Mouse (Mus musculus): ENCODE data around the gene Plekha1. TPM values are rescaled to one million over a fixed set of nuclear protein-coding genes. Genes with fewer than 3 reads are reported as not detected.

Plekha1 gene
- polyA plus RNA-seq, 2 experiments from 2014 or later: 18.9 to 21.7 TPM

- ATAC-seq: no peak
Observed at GRCm38 (mm10) chr7:130922981-130923731, 57.6 kb downstream of the Plekha1 start.

DNA sequence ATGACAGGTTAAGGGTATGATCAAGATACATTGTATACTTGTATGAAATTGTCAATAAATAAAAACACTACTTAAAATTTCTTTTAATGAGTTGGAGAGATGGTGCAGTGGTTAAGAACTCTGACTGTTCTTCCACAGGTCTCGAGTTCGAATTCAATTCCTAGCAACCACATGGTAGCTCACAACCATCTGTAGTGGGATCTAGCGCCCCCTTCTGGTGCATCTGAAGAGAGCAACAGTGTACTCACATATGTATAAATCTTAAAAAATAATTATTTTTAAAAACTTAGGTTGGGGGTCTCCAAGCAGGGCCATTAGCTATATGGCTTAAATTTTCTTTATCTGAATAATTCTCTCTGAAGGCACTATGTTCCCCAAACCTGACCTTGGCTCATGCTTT, 64.8 kb downstream of the Plekha1 start:
- no peak for ATAC-seq

GRCm38 (mm10) chr7:130932921-130933320, 67.4 kb downstream of the Plekha1 start:
- ATAC-seq: no peak

- no peak for ATAC-seq
Observed at GRCm38 (mm10) chr7:130934654-130935053, 69.1 kb downstream of the Plekha1 start.

DNA sequence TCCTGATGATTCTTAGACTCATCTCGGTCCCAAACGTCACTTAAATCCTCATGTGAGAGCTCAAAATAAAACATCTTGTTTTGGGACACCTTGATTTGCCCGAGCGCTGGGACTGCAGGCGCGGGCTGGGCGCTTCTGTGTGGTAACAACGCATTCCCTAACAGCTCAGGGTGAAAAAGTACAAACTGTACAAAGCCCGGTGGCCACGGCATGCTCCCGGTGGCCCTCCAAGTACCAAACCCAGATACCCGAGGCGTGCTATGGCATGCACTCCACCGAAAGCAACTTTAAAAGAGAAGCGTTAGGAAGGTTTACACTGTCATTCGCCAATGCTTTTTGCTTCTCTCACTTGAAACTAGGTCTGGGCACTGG, 69.9 kb downstream of the Plekha1 start:
- no peak for ATAC-seq

DNA sequence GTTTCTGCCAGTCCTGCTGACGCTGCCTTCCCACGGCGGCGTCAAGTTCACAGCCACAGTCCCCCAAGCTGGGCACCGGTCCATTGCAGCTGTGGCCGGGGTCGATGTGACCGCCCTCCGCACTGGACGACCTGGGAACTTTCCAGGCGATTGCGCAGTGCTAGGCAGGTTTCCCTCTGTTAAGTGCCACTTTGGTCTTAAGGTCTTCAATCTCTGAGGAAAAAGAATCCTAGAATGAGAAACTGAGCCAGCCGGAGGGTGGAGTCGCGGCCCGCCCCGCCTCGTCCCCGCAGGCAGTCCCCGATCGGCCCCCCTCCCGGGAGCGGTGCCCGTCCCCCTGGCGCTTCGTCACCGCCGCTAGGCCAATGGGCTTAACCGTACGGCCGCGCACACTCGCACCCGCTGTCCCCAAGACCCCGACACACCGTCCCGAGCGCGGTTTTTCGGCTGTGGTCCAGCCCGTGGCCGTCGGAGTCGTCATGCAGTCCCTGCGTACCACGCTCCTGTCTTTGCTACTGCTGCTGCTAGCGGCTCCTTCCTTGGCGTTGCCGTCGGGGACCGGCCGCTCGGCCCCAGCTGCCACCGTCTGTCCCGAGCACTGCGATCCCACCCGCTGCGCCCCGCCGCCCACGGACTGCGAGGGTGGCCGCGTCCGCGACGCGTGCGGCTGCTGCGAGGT, 70.4 kb downstream of the Plekha1 start, which contains the start of gene Htra1:
Gene Htra1 (plus strand): TSS at position 319 of the 679 bp plus-strand sequence.
- no peak for ATAC-seq

DNA sequence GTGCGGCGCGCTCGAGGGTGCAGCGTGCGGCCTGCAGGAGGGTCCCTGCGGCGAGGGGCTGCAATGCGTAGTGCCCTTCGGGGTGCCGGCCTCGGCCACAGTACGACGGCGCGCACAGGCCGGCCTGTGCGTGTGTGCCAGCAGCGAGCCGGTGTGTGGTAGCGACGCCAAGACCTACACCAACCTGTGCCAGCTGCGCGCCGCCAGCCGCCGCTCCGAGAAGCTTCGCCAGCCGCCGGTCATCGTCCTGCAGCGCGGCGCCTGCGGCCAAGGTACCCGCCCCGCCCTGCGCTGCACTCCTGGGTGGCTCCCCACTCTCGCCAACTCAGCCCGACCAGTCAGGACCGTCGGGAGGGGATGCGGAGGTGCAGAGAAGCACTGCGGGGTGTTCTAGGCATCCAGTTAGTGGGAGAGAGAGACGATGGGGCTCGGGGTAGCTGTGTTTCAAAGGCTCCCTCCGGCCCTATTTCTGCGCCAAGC, 71.0 kb downstream of the Plekha1 start:
- no peak for ATAC-seq

DNA sequence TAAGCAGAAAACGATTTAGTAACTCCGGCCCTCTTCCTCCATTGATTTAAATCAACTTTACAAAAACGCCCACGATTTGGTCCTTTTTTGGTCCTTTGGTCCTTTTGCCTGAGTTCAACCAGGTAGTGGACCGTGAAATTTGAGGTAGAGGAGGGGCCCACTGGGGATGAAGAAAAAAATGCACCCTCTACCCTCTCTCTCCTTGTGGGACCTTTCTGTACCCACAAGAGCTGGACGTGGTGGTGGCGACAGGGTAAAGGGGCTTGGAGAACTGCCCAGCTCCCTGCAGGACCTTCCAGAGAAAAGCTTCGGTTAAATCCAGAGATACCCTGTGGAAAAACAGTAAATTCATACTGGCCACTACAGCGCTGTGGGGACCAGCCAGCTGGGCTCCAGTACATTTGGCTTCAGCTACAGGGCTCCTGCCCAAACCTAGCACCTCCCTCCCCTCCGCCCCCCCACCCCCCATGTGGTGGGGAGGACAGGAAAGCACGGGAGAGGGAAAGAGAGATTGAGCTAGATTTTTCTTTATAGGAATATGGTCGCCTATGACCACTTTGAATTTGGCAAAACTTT, 71.8 kb downstream of the Plekha1 start:
- no peak for ATAC-seq

DNA sequence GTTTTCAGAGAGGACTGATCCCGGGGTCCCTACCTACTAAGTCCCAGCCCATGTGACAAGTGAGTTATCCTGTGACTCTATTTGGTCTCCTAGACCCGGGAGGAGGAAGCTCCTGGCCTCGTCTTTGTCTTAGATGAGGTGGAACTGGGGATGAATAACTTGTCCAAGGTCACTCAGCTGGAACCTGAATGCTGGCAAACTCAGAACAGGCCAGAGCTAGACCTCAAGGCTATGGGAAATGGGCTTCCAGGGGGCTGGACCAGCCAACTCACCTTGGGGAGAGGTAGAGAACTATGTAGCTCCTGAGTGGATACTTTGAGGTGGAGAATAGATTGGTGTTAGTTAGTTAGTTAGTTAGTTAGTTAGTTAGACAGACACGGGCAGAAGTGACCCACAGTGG, 72.4 kb downstream of the Plekha1 start:
- ATAC-seq: no peak

GRCm38 (mm10) chr7:130938896-130939295, 73.3 kb downstream of the Plekha1 start:
- ATAC-seq: no peak

DNA sequence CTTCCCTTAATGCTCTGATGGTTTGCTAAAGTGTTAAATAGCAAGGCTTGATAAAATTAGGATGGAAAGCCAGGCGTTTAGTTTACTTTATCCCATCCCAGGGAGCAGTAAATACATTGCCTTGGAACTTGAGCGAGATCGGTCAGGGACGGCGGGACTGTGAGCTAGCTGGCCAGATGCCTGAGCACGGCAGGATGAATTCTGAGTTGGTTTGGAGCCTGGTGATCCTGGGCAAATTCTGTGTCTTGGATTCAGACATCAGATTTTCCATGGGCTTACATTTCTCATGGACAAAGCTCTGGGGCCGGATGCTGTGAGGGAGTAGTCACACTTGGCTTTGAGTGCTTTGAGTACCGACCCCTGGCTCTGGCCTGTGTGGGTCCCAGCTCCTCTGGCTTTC, 75.2 kb downstream of the Plekha1 start:
- no peak for ATAC-seq

- ATAC-seq: no peak
Observed at GRCm38 (mm10) chr7:130943280-130943895, 77.8 kb downstream of the Plekha1 start.

DNA sequence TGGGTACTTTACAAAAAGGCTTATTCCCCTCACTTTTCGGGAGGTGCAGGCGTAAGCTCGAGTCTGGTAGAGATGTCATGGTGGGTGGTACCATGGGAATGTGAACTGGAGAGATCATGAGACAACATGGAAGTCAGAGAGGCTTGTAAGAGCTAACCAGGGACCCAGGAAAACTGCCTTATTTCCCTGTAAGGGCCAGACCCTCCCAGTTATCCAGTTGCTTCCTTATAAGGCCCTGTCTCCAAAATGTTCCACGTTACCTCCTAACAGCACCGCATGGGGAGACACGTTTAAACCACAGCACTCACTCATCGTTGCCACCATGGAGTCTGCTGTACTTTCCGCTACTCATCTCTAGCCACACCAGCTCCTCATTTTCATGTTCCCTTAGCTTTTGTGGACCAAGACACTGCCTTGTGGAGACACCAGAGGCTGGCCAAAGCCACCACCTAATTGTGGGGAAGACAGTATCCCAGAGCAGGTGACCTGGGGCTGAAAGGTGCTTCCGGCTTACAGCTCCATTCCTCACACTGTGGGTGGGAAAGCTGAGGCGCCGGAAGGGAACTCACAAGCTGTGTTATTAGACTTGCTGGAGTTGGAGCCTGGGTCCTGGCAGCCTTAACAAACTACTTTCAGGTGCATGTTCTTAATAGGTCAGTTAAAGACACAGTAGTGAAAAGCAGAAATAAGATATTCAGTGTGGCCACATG, 79.4 kb downstream of the Plekha1 start:
- ATAC-seq: no peak

DNA sequence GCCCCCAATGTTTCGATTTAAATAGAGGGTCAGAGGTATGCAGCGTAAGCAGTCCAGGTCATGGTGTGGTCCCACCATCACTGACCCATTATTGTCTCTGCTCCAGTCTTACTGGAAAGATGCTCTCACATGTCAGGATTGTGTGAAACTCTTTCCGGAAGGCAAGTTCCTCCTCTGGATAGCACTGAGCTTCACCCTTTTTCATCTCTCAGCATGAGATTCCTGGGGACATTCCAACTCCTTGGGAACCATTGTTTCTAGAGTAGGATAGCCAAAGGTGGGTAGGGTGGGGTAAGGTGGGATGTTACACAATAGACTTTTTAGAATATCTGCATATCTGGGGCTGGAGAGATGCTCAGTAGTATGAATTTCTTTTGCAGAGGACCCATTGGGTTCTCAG, 80.2 kb downstream of the Plekha1 start:
- ATAC-seq: no peak

GRCm38 (mm10) chr7:130946303-130946702, 80.7 kb downstream of the Plekha1 start:
- no peak for ATAC-seq

DNA sequence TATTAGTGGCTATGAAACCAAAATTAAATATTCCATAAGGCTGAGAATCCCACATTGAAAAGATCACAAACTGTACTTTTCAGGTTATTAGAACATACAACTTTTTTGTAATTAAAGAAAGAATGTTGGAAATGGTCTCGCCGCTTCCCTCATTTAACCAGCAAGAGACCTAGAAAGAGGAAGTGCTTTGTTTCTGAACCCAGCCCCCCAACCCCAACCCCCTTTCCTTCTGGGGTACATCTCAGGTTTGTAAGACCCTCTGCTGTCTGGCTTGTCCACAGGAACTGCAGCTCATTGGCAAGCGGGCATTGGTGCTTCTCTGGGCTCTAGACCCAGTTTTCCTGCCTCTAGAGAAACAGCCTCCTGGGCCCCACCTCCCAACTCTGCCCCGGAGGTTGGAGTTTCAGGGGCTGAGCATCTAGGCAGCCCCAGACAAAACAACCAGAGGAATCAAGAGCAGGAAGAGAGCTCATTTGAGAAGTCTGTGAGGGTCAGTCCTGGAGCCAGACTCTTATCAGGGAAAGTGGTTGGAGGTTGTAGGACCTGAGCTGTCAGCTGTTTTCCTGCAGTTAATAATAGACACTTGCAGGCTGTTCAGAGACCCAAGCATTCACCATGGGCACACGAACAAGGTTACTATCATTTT, 83.1 kb downstream of the Plekha1 start:
- ATAC-seq: no peak

- ATAC-seq: no peak
Observed at GRCm38 (mm10) chr7:130949331-130949751, 83.8 kb downstream of the Plekha1 start.

DNA sequence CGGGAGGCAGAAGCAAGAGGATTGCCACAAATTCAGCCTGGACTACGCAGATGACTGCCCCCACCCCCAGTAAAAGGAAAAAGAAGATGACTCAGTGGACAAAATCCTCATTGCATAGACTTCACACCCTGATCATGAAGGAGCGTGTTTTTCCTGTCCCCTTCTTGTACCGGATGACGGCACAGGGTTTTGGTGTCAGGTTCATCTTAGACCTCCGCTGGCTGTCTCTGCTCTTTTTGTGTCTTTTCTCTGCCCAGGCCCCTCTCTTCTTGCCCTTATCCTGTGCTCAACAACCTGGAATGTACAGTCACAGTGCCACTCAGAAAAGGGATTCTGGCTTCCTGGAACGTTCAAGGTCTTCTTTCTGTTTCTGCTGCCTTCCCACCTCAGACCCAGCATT, 84.9 kb downstream of the Plekha1 start:
- no peak for ATAC-seq

GRCm38 (mm10) chr7:130951004-130951403, 85.4 kb downstream of the Plekha1 start:
- no peak for ATAC-seq

DNA sequence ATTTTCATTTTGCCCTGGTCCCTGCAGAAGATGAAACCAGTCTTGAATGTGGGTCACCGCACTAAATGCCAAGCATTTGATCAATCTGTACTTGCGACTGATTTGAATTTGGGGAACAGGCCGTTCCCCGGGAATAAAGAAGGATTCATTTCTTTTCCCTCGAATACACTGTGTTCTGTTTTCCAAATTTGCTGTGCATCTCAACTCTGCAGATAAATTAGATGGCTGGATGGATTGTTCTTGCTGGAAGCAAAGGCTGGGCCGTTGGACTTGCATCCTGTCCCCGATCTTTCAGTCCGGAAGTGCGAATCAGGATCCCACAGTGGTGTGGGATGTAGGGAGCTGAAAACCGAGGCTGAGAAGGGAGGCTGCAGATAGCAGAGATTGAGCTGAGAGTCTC, 87.8 kb downstream of the Plekha1 start:
- no peak for ATAC-seq

DNA sequence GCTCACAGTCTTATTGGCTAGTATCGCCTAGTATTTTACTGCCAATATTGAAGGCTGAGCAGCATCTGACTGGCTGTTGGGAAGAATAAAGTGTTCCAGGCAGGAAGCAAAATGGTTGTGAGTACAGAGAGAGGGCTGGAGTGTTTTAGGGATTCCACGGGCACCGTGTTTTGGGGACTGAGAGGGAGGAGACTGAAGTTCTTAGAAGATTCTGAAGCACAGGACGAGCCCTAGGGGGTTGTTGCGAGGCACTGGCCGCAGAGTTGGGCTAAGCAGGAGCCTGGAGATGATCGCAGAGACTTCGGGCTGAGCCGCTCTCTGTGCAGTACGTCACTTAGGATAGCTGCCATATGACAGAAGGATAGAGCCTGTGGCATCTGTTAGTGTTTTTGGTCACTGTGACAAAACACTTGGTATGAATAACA, 88.6 kb downstream of the Plekha1 start:
- no peak for ATAC-seq

- ATAC-seq: no peak
Observed at GRCm38 (mm10) chr7:130958551-130958950, 93.0 kb downstream of the Plekha1 start.

Measured in activated CD4-positive, CD25-positive, alpha-beta regulatory T cell, adult 4 months (primary cell).